In genomic region chr2:167297985-167298384, GRCm38 (mm10) we compare ENCODE assay signal across 11 mouse cellular contexts. TPM values are rescaled to one million over a fixed set of nuclear protein-coding genes. Genes with fewer than 3 reads are reported as not detected.
DNase-seq lines count a peak whose midpoint lies in the region; TF ChIP-seq lines count a peak whose summit lies in the region.
"Had no signal": no experiment of that assay in that cellular context is flagged by ENCODE, and none has a peak within 500 bp of the region (broad histone marks: within the 10 kb centered on the region; RNA-seq: fewer than 3 reads in every experiment).

No protein-coding gene starts in this region.

- DNase-seq in cerebellum, adult 11-12 months = peak; percentile 22
- DNase-seq in cerebellum, adult 8-10 months = no peak
- peak; percentile 1 for DNase-seq in kidney, adult 11 months
- no peak for DNase-seq in kidney, postnatal 4 days
- DNase-seq in thymus, postnatal 14 days = peak; percentile 3
- DNase-seq in thymus, adult 2 months = no peak
- peak; percentile 2 for DNase-seq in testis, postnatal 14 days (ENCODE audit: low spot score)
- DNase-seq in lung, adult 2 months = no peak
- DNase-seq: right cerebral cortex, postnatal 4 days had no signal

- H3K4me3 ChIP-seq in thymus, adult 2 months (ENCODE audit: control insufficient read depth, insufficient read depth, low read length) = no peak overlapping the region
- no peak overlapping the region for H3K4me3 ChIP-seq in lung, adult 2 months (replicated peaks; ENCODE audit: extremely low read depth, low read depth, low read length)
- H3K4me3 ChIP-seq: heart, adult 2 months; liver, embryonic 12.5 days had no signal

- no peaks in the 10 kb centered on the region for H3K36me3 ChIP-seq in thymus, adult 2 months (ENCODE audit: control insufficient read depth, insufficient read depth, low read length)

- peaks cover 18% of the 10 kb centered on the region for H3K4me1 ChIP-seq in thymus, adult 2 months (replicated peaks; ENCODE audit: control insufficient read depth, insufficient read depth, low read length)
- 0 out of 2 replicates have a peak, but pooled peaks cover 2% of the 10 kb centered on the region for H3K4me1 ChIP-seq in lung, adult 2 months (ENCODE audit: control insufficient read depth, insufficient read depth, low read length)

- H3K27ac ChIP-seq in thymus, adult 2 months (ENCODE audit: control insufficient read depth, insufficient read depth, low read length) = no peak overlapping the region
- H3K27ac ChIP-seq: heart, adult 2 months; liver, embryonic 12.5 days had no signal

- TF ChIP-seq CTCF in thymus, adult 2 months (IDR thresholded peaks at IDR 0.05; ENCODE audit: borderline replicate concordance, control insufficient read depth, extremely low read depth, insufficient read depth, low read length, poor library complexity) = no peak
- TF ChIP-seq CTCF in lung, adult 2 months (IDR thresholded peaks at IDR 0.05; ENCODE audit: insufficient read depth, low read length) = no peak

- no peaks in the 10 kb centered on the region for H3K27me3 ChIP-seq in thymus, adult 2 months (ENCODE audit: control insufficient read depth, insufficient read depth, low read length)
- H3K27me3 ChIP-seq: liver, embryonic 12.5 days had no signal

- TF ChIP-seq POLR2A in thymus, adult 2 months (IDR thresholded peaks at IDR 0.05; ENCODE audit: control insufficient read depth, extremely low read depth, insufficient read depth, low read length, poor library complexity) = no peak
- no peak for TF ChIP-seq POLR2A in lung, adult 2 months (IDR thresholded peaks at IDR 0.05; ENCODE audit: borderline replicate concordance, extremely low read depth, low read depth, low read length)

- 97% methylated on average over 11 of the region's 11 CpGs for WGBS in thymus, adult 2 months
- 92% methylated on average over 11 of the region's 11 CpGs for WGBS in lung, adult 2 months

RNA-seq across cellular contexts. Expression of gene B4galt5, which starts 51.0 kb away (rescaled TPM):
- 10.9 and 14.2 TPM in 2 replicates for polyA plus RNA-seq in thymus, adult 2 months (2012; rRNA removed)
- polyA plus RNA-seq in lung, adult 2 months (2012; rRNA removed) = 17.7 and 20.5 TPM in 2 replicates

RNA-seq across cellular contexts. Expression of gene Ptgis, which starts 57.6 kb away (rescaled TPM):
- 6.1 and 9.9 TPM in 2 replicates for polyA plus RNA-seq in thymus, adult 2 months (2012; rRNA removed)
- polyA plus RNA-seq in lung, adult 2 months (2012; rRNA removed) = 105 and 162 TPM in 2 replicates

Comparison
In these comparisons a context has a peak if more than half of its experiments do, and no peak if none do; other contexts are left out.
1. DNase-seq: peak in cerebellum, adult 11-12 months (single experiment), kidney, adult 11 months (single experiment), thymus, postnatal 14 days (single experiment) and testis, postnatal 14 days (single experiment); none in cerebellum, adult 8-10 months (single experiment), kidney, postnatal 4 days (0 of 2), thymus, adult 2 months (single experiment) and lung, adult 2 months (single experiment).